Mouse (Mus musculus) stomach, postnatal 0 days (tissue): Measurements from ENCODE around the gene Akap3. TPM values are rescaled to one million over a fixed set of nuclear protein-coding genes. Genes with fewer than 3 reads are reported as not detected.

ENCODE experiments used
- ATAC-seq: fragments of 200-750 bp; cut with Nextera tagmentation; 2 replicates; pipeline ENCODE4 v1.8.0; 2017; ENCODE audit not compliant: low FRiP score, low TSS enrichment
- DNase-seq: peaks from one replicate; pipeline ENCODE4 v3.0.0-alpha.2; 2016; ENCODE audit warnings: low spot score
- H3K27ac ChIP-seq: fragments of 300-500 bp; sonication (generic); replicated peaks from 2 replicates; pipeline ENCODE4 v1.5.1; 2014; ENCODE audit warnings: mild to moderate bottlenecking, control low read depth
- H3K27me3 ChIP-seq: fragments of 300-500 bp; sonication (generic); 2 replicates; pipeline ENCODE4 v1.6.1; 2014; ENCODE audit warnings: low read length; ENCODE audit not compliant: control insufficient read depth, insufficient read depth
- H3K36me3 ChIP-seq: fragments of 300-500 bp; sonication (generic); 2 replicates; pipeline ENCODE4 v1.6.1; 2014; ENCODE audit warnings: low read length, mixed read lengths; ENCODE audit not compliant: control insufficient read depth, insufficient read depth
- H3K4me1 ChIP-seq: fragments of 300-500 bp; sonication (generic); replicated peaks from 2 replicates; pipeline ENCODE4 v1.6.1; 2014; ENCODE audit warnings: antibody characterized with exemption; ENCODE audit not compliant: control insufficient read depth, insufficient read depth
- H3K4me2 ChIP-seq: fragments of 300-500 bp; sonication (generic); replicated peaks from 2 replicates; pipeline ENCODE4 v1.6.1; 2014; ENCODE audit warnings: low read depth, mild to moderate bottlenecking, control low read depth, moderate library complexity
- H3K4me3 ChIP-seq: fragments of 300-500 bp; sonication (generic); 2 replicates; pipeline ENCODE4 v1.5.1; 2014; ENCODE audit warnings: low read depth, low read length, control low read depth
- H3K9ac ChIP-seq: fragments of 300-500 bp; sonication (generic); 2 replicates; pipeline ENCODE4 v1.6.1; 2014; ENCODE audit warnings: mild to moderate bottlenecking, low read length, control low read depth, mixed read lengths
- H3K9me3 ChIP-seq: fragments of 300-500 bp; sonication (generic); 2 replicates; pipeline ENCODE4 v1.6.1; 2016; ENCODE audit warnings: low read length; ENCODE audit not compliant: control insufficient read depth
- CTCF ChIP-seq: IDR thresholded peaks from 2 replicates; pipeline ENCODE4 v1.5.1; 2016; ENCODE audit warnings: antibody characterized with exemption, low read depth, mild to moderate bottlenecking, moderate library complexity
- EP300 ChIP-seq: optimal IDR thresholded peaks from 2 replicates; pipeline ENCODE3; 2016; ENCODE audit warnings: antibody characterized with exemption
- whole genome bisulfite sequencing: fragments of 180-500 bp; shearing (Covaris S2); extraction: QIAGEN DNeasy Blood & Tissue Kit; methylation state at CpG from one replicate; pipeline ENCODE4 v1.1.7; 2014; 5-methylcytosine and 5-hydroxymethylcytosine counted together
- polyA plus RNA-seq: library from polyadenylated mRNA; unstranded; fragments of >200 nt; fragmentation: Nextera tagmentation; extraction: Ambion mirVana; gene quantifications from 2 replicates; pipeline ENCODE4 v1.2.1, GENCODE M21; 2015

The Akap3 gene
- not detected in 2 replicates for polyA plus RNA-seq

DNA sequence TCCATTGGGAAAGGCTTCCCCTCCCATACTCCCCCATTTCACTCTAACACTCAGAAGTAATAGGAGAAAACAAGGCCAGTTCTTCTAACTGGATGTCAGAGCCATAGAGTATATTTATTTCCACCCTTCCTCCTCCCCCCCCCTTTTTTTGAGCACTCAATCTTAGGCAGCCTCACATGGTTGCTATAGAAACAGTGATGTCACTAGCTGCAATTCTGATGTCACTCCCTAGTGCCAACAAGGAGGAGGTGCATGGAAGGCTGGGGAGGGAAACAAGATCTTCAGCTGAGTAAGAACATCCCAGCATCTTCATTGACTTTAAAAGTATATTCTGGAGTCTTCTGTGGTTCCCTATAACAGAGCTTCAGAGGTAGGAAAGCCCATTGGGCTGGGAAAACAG lies at the start of gene Akap3:
Gene Akap3, plus strand, starts transcription at position 218 of the 400 bp plus-strand sequence.
- H3K36me3 ChIP-seq, result no peaks in the 10 kb centered on the region
- peaks cover 5% of the 10 kb centered on the region for H3K4me1 ChIP-seq
- ATAC-seq (no peak), DNase-seq (no peak)
- H3K9me3 ChIP-seq, result no peaks in the 10 kb centered on the region
- TF ChIP-seq CTCF (no peak), EP300 (no peak)
- H3K27ac ChIP-seq, result no peak within 1 kb of the TSS
- H3K4me3 ChIP-seq, result no peak within 1 kb of the TSS
- no peak within 1 kb of the TSS for H3K4me2 ChIP-seq
- no peak within 1 kb of the TSS for H3K9ac ChIP-seq
- H3K27me3 ChIP-seq, result no peaks in the 10 kb centered on the region

- Histone ChIP-seq H3K27me3 (no peaks in the 10 kb centered on the region), H3K9me3 (no peaks in the 10 kb centered on the region), H3K4me1 (no peaks in the 10 kb centered on the region), H3K9ac (no peak overlapping the region), H3K27ac (no peak overlapping the region), H3K36me3 (no peaks in the 10 kb centered on the region), H3K4me2 (no peak overlapping the region), H3K4me3 (no peak overlapping the region)
- WGBS, result 82% methylated on average over 3 of the region's 3 CpGs
- TF ChIP-seq EP300 (no peak), CTCF (peak; percentile 43)
- ATAC-seq (no peak), DNase-seq (no peak)
Observed at GRCm38 (mm10) chr6:126806783-126807182, 46.1 kb upstream of the Akap3 start.

DNA sequence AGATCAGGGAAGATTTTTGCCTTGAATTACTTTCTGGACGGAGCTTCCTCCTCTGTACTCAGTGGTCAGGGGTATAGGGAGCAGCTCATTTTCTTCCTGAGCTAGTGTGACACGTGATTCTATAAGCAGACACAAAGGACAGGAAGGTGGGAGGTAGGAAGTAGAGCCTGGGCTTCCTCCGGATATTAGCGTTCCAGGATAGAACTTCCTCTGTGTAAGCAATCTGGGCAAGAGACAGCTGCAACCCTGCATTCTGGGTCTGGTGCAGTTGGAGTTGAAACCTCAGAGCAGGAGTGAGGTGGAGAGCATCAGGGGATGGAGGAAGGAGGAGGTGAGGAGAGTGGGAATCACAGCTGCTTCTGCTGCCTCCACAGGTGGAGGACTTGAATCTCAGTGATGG lies 44.8 kb upstream of the Akap3 start:
- WGBS, result 63% methylated on average over 4 of the region's 4 CpGs
- no peak for DNase-seq

DNA sequence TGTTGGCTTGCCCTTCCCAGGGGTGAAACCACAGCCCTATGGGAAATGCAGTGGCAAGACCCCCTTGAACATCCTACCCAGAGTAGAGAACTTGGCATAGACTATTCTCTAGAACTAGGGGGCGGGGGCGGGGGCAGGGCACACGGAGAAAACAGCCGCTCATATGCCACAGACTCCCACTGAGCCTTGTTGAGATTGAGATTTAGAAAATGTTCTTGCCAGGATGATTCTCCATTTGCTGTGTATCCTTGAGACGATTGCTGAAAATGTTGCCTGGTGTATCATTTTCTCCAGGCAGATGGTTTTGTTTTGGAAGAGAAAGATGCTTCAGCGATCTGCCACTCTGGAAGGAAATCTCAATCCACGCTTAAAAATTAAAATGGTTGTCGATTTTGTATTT lies 44.3 kb upstream of the Akap3 start:
- Histone ChIP-seq H3K27me3 (no peaks in the 10 kb centered on the region), H3K9me3 (no peaks in the 10 kb centered on the region), H3K27ac (no peak overlapping the region), H3K4me3 (no peak overlapping the region), H3K4me2 (no peak overlapping the region), H3K36me3 (no peaks in the 10 kb centered on the region), H3K4me1 (no peaks in the 10 kb centered on the region), H3K9ac (no peak overlapping the region)
- TF ChIP-seq CTCF (no peak), EP300 (no peak)
- WGBS, result 81% methylated on average over 8 of the region's 8 CpGs
- DNase-seq (no peak), ATAC-seq (no peak)

More for the DNA sequence above, 44.8 kb upstream of the Akap3 start:
- Histone ChIP-seq H3K4me3 (no peak overlapping the region), H3K27me3 (no peaks in the 10 kb centered on the region), H3K4me1 (no peaks in the 10 kb centered on the region), H3K9ac (no peak overlapping the region), H3K36me3 (no peaks in the 10 kb centered on the region), H3K27ac (no peak overlapping the region), H3K4me2 (no peak overlapping the region), H3K9me3 (no peaks in the 10 kb centered on the region)
- TF ChIP-seq EP300 (no peak), CTCF (no peak)
- no peak for ATAC-seq

DNA sequence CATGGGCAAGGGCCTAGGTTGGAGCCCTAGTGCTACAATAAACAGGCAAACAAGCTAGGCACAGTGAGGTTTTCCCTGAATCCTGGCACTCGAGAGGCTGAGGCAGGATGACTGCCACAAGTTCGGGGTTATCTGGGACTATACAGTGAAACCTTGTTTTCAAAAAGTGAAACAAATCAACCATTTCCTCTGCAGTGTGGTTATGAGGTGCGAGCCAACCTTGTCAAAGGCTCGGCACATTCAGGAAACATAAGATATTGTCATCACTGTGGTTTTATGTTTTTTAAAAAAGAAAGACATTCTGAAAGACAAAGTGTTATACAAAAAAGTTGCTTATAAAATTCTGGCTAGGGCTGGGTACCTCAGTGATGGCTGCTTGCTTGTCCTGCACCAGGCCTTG lies 41.4 kb upstream of the Akap3 start:
- no peaks in the 10 kb centered on the region for H3K4me1 ChIP-seq
- no peaks in the 10 kb centered on the region for H3K27me3 ChIP-seq
- TF ChIP-seq EP300 (no peak), CTCF (no peak)
- no peak overlapping the region for H3K27ac ChIP-seq
- no peaks in the 10 kb centered on the region for H3K9me3 ChIP-seq
- 87% methylated on average over 4 of the region's 4 CpGs for WGBS
- no peak for DNase-seq
- H3K4me3 ChIP-seq, result no peak overlapping the region
- no peaks in the 10 kb centered on the region for H3K36me3 ChIP-seq
- H3K4me2 ChIP-seq, result no peak overlapping the region
- H3K9ac ChIP-seq, result no peak overlapping the region
- ATAC-seq, result no peak

DNA sequence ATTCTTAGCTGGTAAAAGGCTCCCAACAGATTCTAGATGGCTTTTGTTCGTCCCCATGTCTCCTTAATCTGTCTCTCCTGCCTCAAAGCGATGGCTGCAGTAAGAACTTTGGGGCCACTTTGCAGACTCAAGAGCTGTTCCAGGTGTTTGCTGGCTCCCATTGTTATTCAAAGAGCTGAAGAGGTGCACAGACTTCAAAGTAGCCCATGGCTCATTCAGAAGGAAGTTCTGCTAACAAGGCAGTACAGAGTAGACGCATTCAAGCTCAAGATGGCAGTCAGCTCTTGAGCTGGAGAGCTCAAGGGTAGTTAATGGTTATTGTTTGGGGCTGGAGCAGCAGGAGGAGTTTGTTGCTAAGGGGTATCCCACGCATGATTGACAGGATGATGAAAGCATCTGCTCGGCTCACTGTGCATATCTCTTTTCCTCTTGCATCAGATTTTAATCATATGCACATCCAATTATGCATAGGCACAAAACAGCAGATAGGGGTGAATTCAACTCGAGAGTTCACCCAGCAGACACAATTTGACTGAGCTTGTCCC lies 37.6 kb upstream of the Akap3 start:
- DNase-seq (no peak), ATAC-seq (no peak)
- Histone ChIP-seq H3K27ac (no peak overlapping the region), H3K4me3 (no peak overlapping the region), H3K4me2 (no peak overlapping the region), H3K27me3 (no peaks in the 10 kb centered on the region), H3K36me3 (no peaks in the 10 kb centered on the region), H3K9me3 (no peaks in the 10 kb centered on the region), H3K9ac (no peak overlapping the region), H3K4me1 (no peaks in the 10 kb centered on the region)
- no peak for TF ChIP-seq CTCF
- TF ChIP-seq EP300, result no peak
- WGBS, result 62% methylated on average over 6 of the region's 6 CpGs
